Mouse (Mus musculus) liver, embryonic 11.5 days (tissue): ENCODE measurements around the gene Nrgn. TPM values are rescaled to one million over a fixed set of nuclear protein-coding genes. Genes with fewer than 3 reads are reported as not detected.

Source experiments
- ATAC-seq: fragments of 200-750 bp; cut with Nextera tagmentation; replicated peaks from 2 replicates; pipeline ENCODE4 v1.8.0; 2017; ENCODE audit warnings: moderate number of reproducible peaks, mild to moderate bottlenecking, moderate TSS enrichment, moderate library complexity; ENCODE audit not compliant: low FRiP score
- DNase-seq: peaks from one replicate; pipeline ENCODE4 v3.0.0-alpha.2; 2017; ENCODE audit warnings: low spot score
- H3K27ac ChIP-seq: fragments of 300-500 bp; sonication (generic); 2 replicates; pipeline ENCODE4 v1.5.1; 2014; ENCODE audit warnings: mild to moderate bottlenecking, low read depth, low read length, control low read depth
- H3K27me3 ChIP-seq: fragments of 300-500 bp; sonication (generic); replicated peaks from 2 replicates; pipeline ENCODE4 v1.6.1; 2014; ENCODE audit warnings: low read length, mixed read lengths; ENCODE audit not compliant: control insufficient read depth, insufficient read depth
- H3K36me3 ChIP-seq: fragments of 300-500 bp; sonication (generic); 2 replicates; pipeline ENCODE4 v1.6.1; 2014; ENCODE audit warnings: mild to moderate bottlenecking, low read length, moderate library complexity, mixed read lengths; ENCODE audit not compliant: control insufficient read depth, insufficient read depth
- H3K4me1 ChIP-seq: fragments of 300-500 bp; sonication (generic); replicated peaks from 2 replicates; pipeline ENCODE4 v1.6.1; 2014; ENCODE audit warnings: low read length, mixed read lengths; ENCODE audit not compliant: control insufficient read depth, insufficient read depth
- H3K4me2 ChIP-seq: fragments of 300-500 bp; sonication (generic); 2 replicates; pipeline ENCODE4 v1.6.1; 2014; ENCODE audit warnings: mild to moderate bottlenecking, control low read depth, moderate library complexity
- H3K4me3 ChIP-seq: fragments of 300-500 bp; sonication (generic); 2 replicates; pipeline ENCODE4 v1.5.1; 2014; ENCODE audit warnings: low read depth, low read length, control low read depth
- H3K9ac ChIP-seq: fragments of 300-500 bp; sonication (generic); 2 replicates; pipeline ENCODE4 v1.6.1; 2014; ENCODE audit warnings: low read depth, low read length, control low read depth
- H3K9me3 ChIP-seq: fragments of 300-500 bp; sonication (generic); 2 replicates; pipeline ENCODE4 v1.6.1; 2016; ENCODE audit warnings: low read length, inconsistent platforms, mixed read lengths; ENCODE audit not compliant: control insufficient read depth
- WGBS: fragments of 180-500 bp; shearing (Covaris S2); extraction: QIAGEN DNeasy Blood & Tissue Kit; methylation state at CpG from one replicate; pipeline ENCODE4 v1.1.7; 2014; 5-methylcytosine and 5-hydroxymethylcytosine counted together
- polyA plus RNA-seq: library from polyadenylated mRNA; unstranded; fragments of >200 nt; fragmentation: Nextera tagmentation; extraction: Ambion mirVana; gene quantifications from 2 replicates; pipeline ENCODE4 v1.2.1, GENCODE M21; 2014

The Nrgn gene
- polyA plus RNA-seq, 1 experiment from 2014 or later: 23.6 TPM

DNA sequence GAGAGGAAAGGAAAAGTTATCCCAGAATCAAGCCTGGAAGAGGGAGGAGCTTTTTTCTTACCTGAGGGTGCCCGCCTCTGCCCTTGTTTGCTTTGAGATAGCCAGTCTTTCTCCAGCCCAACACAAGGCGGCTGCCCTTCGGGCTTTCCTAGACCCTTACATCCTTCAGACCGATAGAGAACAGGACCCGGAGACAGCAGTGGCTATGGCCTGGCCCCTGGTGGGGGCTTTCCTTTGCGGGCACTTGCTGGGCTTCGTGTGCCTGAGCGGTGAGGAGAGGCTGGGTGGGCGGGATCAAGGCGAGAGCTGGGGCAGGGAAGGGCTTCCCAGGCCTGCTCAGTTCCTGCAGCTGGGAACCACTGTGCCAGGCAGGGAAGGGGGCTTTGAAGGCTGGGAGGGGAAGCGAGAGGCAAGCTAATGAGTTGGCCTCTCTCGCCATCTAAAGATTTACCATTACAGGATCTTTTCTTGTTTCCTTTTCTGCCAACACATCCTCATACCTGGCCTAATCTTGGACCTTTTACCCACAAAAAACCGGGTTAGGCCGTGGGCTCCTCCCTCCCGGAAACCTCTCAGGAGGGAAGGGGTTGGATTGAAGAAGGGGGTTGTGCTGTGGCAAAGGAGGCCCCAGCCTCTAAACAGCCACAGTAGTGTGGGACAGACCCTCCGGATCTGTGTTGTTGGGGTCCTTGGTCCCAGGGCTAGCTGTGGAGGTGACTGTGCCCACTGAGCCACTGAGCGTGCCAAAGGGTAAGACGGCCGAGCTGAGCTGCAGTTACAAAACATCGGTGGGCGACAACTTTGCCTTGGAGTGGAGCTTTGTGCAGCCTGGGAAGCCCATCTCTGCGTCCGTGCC, 13.3 kb downstream of the Nrgn start, which contains the start of gene Vsig2:
Gene Vsig2 (plus strand): TSS at position 86 of the 856 bp plus-strand sequence.
- ATAC-seq (no peak), DNase-seq (peak; percentile 31)
- 53% methylated on average over 23 of the region's 23 CpGs for WGBS
- Histone ChIP-seq H3K27me3 (no peaks in the 10 kb centered on the region), H3K36me3 (no peaks in the 10 kb centered on the region), H3K27ac (no peak within 1 kb of the TSS), H3K4me2 (no peak within 1 kb of the TSS), H3K9me3 (no peaks in the 10 kb centered on the region), H3K4me3 (no peak within 1 kb of the TSS), H3K4me1 (peaks cover 5% of the 10 kb centered on the region; the same call in 1 of the 2 replicates), H3K9ac (no peak within 1 kb of the TSS)

- 53% methylated on average over 5 of the region's 5 CpGs for WGBS
- DNase-seq (peak; percentile 31), ATAC-seq (no peak)
- H3K27me3 ChIP-seq: no peaks in the 10 kb centered on the region
- no peaks in the 10 kb centered on the region for H3K36me3 ChIP-seq
- H3K27ac ChIP-seq: no peak overlapping the region
- no peak overlapping the region for H3K4me2 ChIP-seq
- H3K9ac ChIP-seq: no peak overlapping the region
- no peak overlapping the region for H3K4me3 ChIP-seq
- peaks cover 2% of the 10 kb centered on the region; the same call in 1 of the 2 replicates for H3K4me1 ChIP-seq
- H3K9me3 ChIP-seq: no peaks in the 10 kb centered on the region
Measured at GRCm38 (mm10) chr9:37537658-37538250, 14.9 kb downstream of the Nrgn start.

DNA sequence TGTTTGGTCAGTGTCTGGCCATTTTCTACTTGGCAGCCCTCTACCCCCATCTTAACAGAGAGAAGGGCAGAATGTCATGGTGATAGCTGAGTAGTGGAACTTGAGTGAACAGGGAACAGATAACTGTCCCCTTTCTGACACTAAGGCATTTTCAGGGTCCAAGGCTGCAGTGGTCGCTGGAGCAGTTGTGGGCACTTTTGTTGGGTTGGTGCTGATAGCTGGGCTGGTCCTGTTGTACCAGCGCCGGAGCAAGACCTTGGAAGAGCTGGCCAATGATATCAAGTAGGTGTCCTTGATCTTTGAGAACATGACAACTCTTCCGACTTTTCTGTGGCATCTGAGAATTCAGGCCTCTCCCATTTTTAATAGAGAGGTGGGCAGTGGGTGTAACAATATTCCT, 15.9 kb downstream of the Nrgn start:
- Histone ChIP-seq H3K4me1 (peaks cover 2% of the 10 kb centered on the region; the same call in 1 of the 2 replicates), H3K9ac (no peak overlapping the region), H3K4me3 (no peak overlapping the region), H3K4me2 (no peak overlapping the region), H3K27me3 (peaks cover 2% of the 10 kb centered on the region), H3K27ac (no peak overlapping the region), H3K9me3 (no peaks in the 10 kb centered on the region), H3K36me3 (no peaks in the 10 kb centered on the region)
- no peak for ATAC-seq
- DNase-seq: no peak
- 72% methylated on average over 4 of the region's 4 CpGs for WGBS

DNA sequence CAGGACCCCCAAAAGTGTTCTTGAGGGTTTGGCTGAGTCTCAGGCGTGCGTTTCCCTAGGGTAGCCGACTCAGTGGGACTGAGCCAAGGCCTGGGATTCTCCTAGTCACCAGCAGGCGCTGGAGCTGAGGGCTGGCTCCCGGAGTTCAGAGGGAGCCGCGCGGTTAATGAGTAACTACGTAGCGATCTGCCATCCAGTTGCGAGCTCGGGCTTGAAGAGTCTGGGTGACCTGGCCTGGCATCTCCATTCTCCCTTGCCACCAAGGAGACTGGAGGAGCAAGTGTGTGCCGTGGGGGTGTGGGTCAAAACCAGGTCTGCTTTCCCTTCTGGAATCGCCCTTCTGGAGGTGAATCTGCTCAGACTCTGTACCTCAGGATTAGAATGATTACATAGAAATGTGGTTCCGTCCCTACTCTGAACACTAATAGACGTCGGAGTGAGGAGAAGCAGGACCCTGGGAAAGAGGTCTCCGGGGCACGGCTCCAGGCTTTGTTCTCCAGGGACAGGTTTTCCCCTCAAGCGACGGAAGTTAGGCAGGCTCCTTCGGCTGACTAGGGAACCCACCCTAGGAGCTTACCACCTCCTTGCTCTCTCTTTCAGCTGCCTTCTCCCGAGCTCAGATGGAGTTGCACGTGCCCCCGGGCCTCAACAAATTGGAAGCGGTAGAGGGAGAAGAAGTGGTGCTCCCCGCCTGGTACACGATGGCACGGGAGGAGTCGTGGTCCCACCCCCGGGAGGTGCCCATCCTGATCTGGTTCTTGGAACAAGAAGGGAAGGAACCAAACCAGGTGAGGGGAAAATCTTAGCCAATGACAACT, 21.6 kb downstream of the Nrgn start:
- peak; percentile 63 for DNase-seq
- peak overlapping the region; percentile 44 for H3K4me3 ChIP-seq
- no peaks in the 10 kb centered on the region for H3K36me3 ChIP-seq
- peak; percentile 62 for ATAC-seq
- peaks cover 58% of the 10 kb centered on the region for H3K27me3 ChIP-seq
- no peaks in the 10 kb centered on the region for H3K9me3 ChIP-seq
- peak overlapping the region; percentile 78 for H3K4me2 ChIP-seq
- H3K27ac ChIP-seq: peak overlapping the region; percentile 43
- 7% methylated on average over 31 of the region's 31 CpGs for WGBS
- H3K4me1 ChIP-seq: peaks cover 27% of the 10 kb centered on the region
- peak overlapping the region; percentile 44; the same call in 1 of the 2 replicates for H3K9ac ChIP-seq

DNA sequence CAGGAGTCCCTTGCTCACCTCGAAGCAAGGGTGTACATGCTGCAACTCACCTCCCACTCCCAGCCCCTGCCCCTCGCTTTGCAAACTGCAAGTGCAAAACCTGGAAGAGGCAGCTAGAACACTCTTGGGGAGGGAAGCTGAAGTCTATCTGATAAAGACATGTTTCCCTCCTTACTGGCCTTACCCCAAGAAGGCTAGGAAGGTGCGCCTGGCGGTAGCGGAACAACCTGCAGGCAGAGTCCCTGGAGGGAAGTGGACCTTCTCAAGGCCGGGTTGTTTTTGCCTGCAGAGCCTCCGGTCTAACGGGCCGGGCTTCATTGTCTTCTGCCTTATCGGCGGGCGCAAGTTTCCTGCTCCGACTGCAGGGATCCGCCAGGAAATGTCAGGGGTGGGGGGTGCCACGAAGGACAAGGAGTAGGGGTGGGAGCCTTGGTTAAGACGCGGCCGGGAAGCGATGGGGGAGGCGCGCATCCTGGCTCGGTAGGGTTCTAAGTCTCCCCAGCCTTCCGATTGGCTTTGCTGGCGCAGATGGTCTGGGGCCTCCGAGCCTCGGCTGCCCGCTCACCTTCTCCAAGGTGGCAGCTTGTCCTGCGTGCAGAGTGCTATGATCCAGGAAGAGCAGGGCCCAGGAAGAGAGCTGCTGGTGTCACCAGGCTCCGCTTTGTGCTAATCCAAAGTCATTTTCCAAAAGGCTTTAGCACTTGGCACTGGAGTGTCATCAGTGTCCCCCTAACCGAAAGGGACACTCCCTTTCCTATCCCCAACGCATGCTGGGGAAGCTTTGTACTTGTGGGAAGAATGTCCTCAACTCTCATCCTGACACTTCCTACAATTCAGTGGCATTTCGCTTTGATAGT, 22.4 kb downstream of the Nrgn start:
- peak; percentile 51 for ATAC-seq
- peaks cover 59% of the 10 kb centered on the region for H3K27me3 ChIP-seq
- WGBS: 2% methylated on average over 32 of the region's 32 CpGs

DNA sequence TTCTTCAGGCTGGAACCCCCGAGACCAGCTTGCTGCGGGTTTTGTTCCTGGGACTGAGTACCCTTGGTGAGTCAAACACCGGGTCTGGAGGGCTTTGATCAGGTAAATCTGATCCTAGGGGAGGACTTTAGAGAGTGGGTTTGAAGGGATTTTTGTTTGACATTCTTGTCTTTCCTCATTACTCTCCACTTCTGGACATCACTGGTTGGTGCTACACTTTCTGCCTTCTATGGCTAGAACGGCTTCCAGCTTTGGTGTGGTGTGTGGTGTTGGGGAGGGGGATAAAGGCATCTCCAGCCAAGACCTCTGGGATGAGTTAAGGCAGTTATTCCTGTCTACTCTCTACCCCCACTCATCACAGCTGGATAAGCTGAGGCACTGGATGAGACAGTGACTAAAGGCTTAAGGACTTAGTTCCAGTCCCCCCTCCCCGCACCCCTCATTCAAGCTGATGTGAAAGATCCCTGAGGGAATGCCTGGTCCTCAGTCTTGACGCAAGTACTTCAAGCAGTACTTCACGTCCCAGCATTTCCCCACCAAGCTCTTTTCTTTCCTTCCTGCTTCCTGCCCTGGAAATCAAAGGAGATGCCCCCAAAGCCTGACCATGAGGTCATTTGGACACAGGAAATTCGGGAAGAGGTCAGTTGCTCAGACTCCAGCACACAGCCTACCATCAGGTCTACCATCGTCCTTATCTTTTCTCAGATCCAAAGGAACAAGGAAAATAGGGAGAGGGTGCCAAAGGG, 24.3 kb downstream of the Nrgn start:
- Histone ChIP-seq H3K4me3 (peak overlapping the region; percentile 44), H3K9me3 (no peaks in the 10 kb centered on the region), H3K36me3 (no peaks in the 10 kb centered on the region), H3K9ac (0 out of 2 replicates have a peak overlapping the region, but pooled peaks have one; percentile 9), H3K27ac (no peak overlapping the region), H3K27me3 (peaks cover 59% of the 10 kb centered on the region), H3K4me2 (peak overlapping the region; percentile 78), H3K4me1 (peaks cover 27% of the 10 kb centered on the region)
- DNase-seq (no peak), ATAC-seq (no peak)
- WGBS: 24% methylated on average over 9 of the region's 9 CpGs

More for the DNA sequence above, 22.4 kb downstream of the Nrgn start:
- Histone ChIP-seq H3K27ac (peak overlapping the region; percentile 64), H3K9ac (peak overlapping the region; percentile 44), H3K9me3 (no peaks in the 10 kb centered on the region), H3K36me3 (no peaks in the 10 kb centered on the region), H3K4me2 (peak overlapping the region; percentile 78), H3K4me1 (peaks cover 27% of the 10 kb centered on the region), H3K4me3 (peak overlapping the region; percentile 44)
- DNase-seq: peak; percentile 60

DNA sequence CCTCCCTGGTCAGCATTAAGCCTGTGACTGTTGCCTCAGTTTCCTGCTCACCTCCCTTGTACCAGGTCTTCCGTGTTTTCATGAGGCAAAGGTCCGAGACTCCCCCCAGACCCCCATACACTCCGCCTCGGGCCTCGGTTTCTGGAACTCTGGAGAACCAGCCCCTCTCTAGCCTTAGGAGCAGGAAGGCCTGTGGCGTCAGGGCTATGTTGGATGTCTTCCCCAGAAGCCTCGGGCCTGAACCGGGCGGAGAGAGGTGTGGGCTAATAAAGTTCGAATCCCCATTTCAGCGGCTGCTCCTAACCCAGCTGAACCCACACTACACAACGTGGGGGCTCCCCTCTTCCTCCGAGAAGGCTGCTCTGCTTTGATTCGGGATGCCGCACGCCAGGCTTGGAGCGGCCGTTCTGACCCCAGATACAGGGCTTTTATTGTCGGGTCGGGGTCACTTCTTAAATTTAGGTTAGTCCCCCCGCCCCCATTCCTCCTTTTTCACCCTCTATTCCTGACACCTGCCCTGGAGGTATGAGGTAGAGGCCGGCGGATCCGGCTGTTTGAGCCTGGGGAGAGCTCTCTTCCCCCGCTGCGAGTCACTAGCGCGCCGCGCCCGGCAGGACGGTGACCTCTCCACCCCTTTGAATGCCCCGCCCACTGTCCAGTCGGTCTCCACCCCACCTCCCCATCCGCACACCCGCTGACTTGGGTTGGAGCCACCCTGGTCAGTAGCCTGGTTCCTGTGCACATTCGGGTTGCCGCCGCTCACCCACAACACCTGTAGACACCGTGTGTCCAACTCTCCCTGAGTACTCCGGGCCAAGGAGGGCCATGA, 25.1 kb downstream of the Nrgn start, which contains the start of gene Esam:
Gene Esam (plus strand): TSS at position 683 of the 829 bp plus-strand sequence.
- Histone ChIP-seq H3K4me1 (peaks cover 27% of the 10 kb centered on the region), H3K27ac (no peak within 1 kb of the TSS), H3K9me3 (no peaks in the 10 kb centered on the region), H3K4me3 (peak within 1 kb of the TSS; percentile 44), H3K27me3 (peaks cover 59% of the 10 kb centered on the region), H3K36me3 (peaks cover 5% of the 10 kb centered on the region; the same call in 1 of the 2 replicates), H3K9ac (peak within 1 kb of the TSS; percentile 9; the same call in 1 of the 2 replicates), H3K4me2 (peak within 1 kb of the TSS; percentile 78)
- peak; percentile 58 for DNase-seq
- peak; percentile 60 for ATAC-seq
- 3% methylated on average over 41 of the region's 41 CpGs for WGBS
